Mouse (Mus musculus): Measurements from ENCODE around the gene Lrrc25.

Gene Lrrc25

DNA sequence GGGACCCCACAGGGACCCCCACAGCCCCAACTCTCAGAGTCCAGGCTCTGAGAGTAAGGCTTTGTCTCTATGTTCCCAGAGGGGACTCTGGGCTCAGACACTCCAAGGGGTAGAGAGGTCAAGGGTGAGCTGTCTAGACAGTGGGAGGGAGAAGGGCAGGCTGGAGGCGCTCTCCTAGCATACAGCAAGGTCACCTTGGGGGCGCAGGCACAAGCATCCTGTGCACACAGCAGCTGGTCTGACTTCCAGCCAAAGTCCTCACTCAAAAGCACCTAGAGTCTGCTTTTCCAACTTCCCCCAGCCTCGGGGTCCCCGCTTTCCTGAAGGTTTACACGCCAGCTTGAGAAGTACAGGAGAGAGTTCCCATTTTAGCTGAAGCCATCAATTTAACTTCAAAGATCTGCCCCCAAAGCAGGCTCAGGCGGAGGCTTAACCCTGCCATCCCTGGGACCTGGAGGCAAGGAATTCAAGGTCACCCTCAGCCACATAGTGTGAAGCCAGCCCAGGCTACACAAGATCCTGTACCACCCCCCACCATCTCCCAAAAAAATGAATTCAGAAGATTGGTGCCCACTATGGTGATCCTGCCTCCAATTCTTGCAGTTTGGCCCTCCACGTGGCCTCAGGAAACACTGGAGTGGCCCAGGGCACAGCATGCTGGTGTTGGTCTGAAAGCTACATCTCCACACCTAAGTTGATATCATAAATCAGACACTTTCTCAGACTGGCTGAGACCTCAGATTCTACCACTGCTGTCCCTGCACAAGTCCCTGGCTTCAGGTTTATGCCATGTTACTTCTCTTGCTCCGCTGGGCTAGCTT lies 31.6 kb downstream of the Lrrc25 start:
- no peak for DNase-seq (ENCODE audit: low read depth, low spot score)

DNA sequence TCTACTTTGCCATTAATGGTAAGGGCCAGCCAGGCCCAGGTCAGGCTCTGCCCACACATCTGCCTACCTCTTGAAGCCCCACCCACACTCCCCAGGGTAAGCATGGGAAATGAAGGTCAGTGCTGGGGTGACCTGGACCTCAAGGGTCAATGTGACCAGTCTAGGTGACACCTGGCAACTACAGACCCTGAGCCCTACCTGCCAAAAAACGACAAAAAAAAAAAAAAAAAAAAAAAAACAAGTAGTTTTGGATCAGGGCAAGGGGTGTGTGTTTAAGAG lies 32.1 kb downstream of the Lrrc25 start:
- no peak for DNase-seq (ENCODE audit: low read depth, low spot score)

DNA sequence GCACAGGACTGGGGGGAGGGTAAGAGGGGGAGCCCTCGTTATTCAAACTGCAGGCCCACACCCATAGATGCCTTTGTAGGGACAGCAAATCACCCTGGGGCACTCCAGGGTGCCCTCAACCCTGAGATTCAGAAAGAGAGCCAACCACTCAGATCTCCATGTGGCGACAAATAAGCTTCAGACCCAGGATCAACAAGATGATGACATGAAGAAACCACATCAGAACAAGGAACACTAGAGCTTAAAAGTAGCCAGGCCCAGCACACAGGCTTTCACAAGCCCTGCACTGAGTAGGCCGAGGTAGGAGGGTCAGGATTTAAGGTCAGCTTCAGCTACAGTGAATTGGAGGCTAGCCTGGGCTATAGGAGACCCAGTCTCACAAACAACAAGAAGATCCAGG lies 33.0 kb downstream of the Lrrc25 start:
- no peak for DNase-seq (ENCODE audit: low read depth, low spot score)

DNA sequence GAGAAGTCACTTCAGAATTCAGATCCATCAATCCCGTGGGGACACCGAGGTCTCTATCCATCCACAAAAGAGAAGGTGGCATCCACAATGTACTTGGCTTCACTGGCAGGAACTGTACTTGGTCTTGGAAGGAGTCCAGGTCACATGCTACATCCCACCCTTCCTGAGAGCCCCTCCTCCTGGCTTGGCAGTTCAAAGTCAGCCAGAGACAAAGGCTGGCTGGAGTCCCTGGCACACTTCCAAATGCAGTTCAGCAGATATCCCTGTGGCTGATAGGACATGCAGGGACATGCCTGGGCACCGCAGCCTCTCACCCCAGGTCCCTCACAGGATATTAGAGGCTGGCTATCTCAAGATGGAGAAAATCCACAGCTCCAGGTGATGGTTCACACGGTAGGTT lies 33.4 kb downstream of the Lrrc25 start:
- DNase-seq (ENCODE audit: low read depth, low spot score), result no peak

DNA sequence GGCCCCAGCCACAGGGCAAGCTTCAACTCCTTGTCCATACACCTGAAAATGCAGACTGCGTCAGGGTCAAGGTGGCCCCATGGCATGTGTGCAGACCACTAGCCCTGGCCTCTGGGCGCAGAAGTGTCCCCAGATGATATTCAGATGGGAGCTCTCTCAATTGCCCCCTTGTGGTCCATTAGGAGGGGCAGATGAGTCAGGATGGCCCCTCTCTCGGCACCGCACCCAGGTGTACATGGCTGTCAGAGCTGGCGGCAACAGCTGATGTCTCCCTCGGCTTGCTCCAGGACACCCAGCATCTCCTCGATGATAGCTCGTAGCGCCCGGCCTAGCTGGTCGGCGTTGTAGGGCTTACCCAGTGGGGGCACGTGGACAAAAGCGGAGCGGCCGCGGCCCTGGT lies 34.4 kb downstream of the Lrrc25 start:
- DNase-seq (ENCODE audit: low read depth, low spot score), result no peak

DNA sequence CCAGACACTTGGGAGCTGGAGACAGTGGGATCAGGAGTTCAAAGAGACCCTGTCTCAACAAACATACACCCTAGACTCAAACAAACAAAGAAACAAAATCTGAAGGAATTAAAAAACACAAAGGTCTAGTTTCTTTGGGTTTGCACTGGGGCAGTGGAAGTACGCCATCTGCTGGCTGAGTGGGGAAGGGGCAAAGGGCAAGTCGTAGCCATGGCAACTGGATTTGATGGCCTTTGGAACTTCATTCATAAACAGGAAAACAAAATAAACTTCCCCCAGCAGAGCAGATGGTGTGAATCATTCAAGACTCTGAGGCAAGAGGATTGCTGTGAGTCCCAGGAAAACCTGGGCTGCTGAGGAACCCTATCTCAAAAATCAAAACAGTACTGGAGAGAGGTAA lies 37.3 kb downstream of the Lrrc25 start:
- DNase-seq (ENCODE audit: low read depth, low spot score), result no peak

DNA sequence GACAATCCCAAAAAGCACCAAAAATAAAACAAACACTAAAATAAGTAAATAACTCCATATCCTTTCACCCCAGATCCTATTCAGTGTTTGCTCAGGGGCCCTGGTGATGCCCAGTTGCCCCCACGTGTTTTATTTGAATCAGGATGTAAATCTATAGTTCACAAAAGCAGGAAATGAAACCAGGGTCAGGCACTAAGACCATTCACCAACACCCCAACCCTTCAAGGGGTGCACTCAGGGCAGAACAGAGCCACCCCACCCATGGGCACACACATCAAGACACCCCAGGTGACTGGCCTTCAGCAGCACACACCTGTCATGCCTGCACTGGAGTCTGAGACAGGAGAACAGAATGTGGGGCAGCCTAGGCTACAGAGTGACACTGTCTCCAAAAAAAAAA lies 38.2 kb downstream of the Lrrc25 start:
- DNase-seq (ENCODE audit: low read depth, low spot score), result no peak

DNA sequence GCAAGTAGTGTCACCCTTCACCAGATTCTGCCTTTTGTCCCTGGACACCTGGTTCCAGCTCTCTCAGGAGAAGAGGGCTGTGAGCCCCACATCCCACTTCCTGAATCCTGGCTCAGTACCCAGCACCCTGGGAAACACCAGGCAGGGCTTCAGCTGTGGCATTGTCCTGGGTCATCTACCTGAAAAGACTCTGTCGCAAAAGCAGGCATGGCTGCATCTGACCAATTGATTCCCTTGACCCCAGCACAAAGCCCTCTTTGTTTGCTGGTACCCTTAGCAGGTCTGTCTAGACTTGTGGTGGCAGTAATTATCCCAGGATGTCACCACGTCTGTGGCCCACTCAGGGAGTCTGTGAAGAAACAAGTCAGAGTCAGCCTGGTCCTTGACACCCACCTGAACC lies 39.5 kb downstream of the Lrrc25 start:
- DNase-seq (ENCODE audit: low read depth, low spot score), result no peak

DNA sequence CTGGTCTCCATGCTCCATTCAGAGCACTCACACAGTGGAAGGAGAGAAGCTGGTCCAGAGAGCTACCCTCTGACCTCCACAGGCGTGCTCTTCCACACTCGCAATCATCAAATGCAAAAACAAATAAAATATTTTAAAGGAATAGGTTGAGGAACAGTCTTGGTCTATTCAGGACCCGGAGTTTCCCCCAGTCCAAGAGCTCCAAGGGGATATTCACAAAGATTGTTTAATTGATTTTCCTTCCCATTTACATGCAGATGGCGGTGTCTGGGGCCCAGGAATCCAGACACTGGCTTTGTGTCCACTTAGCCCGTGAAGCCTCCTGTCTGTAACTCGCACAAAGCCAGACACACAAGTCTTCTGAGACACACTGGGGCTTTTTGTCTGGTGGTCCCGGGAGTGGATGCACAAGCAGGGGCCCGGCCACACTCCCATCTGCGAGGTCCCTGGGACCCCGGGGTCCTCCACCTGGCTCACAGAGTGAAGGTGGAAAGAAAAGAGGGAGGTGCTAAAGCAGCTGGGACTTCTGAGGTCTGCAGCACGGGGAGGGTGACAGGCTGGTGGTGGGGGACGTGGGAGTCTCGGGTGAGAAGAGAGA lies 40.3 kb downstream of the Lrrc25 start:
- DNase-seq (ENCODE audit: low read depth, low spot score), result no peak

DNA sequence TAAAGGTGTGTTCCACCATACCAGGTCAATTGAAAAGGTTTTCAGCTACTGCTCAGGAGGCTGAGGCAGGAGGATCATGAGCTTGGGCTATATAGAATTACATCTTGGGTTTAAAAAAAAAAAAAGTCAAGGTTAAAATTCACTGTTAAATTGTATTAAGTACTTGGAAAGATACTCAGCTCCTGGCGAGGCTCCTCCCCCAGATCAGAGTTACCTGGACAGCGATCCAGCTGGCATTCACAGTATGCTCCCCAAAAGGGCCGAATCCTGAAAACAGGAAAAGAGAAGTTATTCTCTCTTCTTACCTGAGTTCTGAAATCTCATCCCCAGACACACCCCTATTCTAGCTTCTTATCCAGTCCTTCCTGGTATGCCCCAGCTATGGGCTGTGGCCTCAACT lies 41.3 kb downstream of the Lrrc25 start:
- no peak for DNase-seq (ENCODE audit: low read depth, low spot score)

DNA sequence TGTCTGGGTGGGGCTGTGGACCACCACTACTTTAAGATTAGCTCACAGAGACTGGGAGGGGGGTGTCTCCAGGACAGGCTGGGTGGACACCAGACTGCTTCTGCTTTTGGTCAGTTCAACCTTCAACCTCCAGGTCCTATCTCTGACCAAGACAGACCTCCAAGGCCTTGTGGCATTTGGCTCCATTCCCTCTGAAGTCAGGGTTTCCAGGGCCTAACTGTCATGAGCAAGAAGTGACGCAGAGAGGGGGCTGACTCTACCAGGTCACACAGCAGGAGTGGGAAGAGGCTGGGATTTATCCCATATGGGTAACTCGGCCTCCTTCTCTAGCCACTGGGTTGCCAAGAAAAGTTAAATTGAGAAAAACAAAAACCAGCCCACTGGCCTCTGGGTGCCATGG lies 41.8 kb downstream of the Lrrc25 start:
- DNase-seq (ENCODE audit: low read depth, low spot score), result no peak

DNA sequence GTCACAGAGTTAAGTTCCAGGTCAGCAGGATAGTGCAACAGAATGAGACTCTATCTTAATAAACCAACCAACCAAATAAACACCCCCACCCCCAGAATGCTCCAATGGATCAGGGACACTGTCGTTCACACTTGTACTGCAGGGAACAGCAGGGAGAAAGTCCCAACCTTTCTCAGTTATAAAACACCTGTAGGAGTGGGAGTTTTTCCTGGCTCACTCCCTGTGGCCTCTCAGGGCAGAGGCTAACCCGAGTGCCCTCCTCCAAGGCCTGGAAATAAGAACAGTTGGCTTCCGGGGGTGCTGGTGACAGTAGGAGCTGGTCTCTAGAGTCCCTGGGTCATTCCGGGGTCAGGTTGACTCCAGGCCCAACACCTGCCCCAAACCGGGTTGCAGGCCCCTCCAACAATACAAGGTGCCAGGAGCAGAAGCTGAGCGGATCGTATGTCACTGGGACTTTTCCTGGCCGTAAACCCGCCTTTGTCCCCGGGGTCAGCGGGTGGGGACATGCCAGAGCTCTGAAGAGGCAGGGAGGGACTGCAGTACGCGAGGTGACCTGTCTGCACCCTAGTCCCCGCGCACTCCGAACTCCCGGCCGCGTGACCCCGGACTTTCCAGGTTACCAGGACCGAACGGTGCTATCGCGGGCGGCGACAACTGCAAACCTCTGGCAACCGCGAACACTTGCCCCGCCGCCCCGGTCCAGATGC lies 43.1 kb downstream of the Lrrc25 start:
- no peak for DNase-seq (ENCODE audit: low read depth, low spot score)

DNA sequence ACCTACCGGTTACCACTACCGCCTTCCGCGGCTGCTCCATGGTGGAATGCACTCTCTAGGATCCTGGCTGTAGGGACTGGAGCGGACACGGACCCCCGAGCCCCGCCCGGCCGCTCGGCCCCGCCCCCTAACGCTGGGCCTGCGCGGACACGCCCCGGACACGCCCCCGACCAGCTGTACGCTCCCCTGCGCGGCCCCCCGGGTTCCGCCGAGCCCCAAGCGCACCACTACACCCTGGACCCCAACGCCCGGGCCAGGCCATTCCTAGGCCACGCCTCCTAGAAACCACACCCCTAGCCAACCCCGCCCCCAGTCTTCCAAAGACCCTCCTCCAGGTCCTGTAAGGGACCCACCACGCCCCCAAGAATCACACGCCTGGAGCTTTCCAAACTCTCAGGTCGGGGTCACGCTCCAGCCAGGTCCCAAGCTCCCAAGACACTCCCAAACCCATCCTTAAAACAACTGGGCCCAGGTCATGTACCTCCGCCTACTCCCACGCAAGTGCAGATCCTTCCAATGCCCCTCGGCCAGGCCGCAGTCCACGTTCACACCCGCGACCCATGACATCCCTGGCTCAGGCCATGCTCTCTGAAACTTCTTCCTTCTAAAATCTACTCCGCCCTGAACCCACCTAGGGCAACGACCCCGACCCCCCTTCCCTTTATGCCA lies 43.8 kb downstream of the Lrrc25 start:
- DNase-seq (ENCODE audit: low read depth, low spot score), result peak; percentile 51

DNA sequence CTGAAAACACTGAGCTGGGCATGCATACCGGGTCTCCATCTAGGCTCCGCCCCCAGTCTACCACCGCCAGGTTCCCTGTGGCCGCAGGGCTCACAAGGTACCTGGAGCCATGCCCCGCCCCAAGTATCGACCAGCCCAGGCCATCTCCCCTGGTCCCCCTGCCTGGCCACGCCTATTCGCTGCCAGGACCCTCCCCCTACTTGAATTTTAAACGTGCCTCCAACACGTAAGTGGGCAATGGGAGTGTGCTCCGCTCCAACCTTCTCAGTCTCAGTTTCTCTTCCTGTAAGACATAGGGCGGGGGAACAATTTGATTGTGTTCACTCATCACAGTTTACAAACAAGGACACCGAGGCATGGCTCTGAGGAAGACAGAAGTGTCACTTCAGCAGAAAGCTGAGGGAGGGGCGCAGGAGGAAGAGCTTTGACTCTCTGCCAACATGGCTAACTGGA lies 44.3 kb downstream of the Lrrc25 start, which contains the start of gene Pgpep1:
TSS of gene Pgpep1 (minus strand) at position 116 of the 453 bp plus-strand sequence.
- no peak for DNase-seq (ENCODE audit: low read depth, low spot score)

DNA sequence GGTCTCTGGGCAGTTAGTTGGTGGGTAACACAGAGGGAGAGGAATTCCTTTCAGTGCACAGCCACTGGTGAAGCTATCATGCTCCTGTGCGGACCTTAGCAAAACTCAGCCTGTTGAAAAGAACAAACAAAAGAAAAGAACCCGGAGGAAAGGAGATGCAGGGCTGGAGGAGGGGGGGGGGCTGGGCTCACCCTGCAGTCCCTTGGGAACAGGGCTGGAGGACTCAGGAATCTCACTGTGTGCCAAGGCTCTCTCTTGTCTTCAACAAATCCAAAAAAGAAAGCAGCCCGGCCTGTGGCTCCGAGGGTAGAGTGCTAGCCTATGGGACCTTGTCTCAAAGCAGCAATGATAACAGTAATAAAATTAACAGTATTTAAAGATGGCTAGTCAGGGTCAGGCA lies 47.7 kb downstream of the Lrrc25 start:
- DNase-seq (ENCODE audit: low read depth, low spot score), result no peak

DNA sequence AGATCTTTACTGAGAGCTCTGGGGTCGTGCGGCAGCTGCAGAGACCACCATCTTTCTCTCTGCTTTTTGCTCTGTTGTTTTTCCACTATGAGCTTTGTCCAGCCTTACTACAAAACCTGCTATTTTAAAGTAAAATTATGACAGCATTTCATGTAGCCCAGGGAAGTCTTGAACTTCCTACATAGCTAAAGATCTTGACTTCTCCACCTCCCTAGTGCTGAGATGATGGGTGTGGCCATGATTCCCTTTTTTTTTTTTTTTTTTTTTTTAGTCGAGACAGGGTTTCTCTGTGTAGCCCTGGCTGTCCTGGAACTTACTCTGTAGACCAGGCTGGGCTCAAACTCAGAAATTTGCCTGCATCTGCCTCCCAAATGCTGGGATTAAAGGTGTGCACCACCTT lies 48.7 kb downstream of the Lrrc25 start:
- DNase-seq (ENCODE audit: low read depth, low spot score), result no peak

DNA sequence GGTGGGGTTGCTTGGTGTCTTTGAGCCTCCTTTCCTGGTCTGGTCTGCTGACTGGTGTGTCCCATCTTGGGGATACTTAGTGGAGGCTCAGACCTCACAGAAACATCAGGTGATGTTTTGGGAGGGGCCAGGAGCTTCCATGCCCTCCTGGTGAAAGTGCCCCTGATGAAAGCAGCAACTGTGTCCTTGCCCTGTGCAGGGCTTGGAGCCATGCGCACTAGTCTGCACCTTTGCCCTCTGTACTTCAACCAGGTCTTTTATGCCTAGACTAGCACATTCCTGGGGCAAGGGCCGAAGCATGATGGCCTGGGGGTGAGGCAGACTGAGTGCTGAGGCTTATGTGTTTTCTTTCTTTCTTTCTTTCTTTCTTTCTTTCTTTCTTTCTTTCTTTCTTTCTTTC lies 49.6 kb downstream of the Lrrc25 start:
- DNase-seq (ENCODE audit: low read depth, low spot score), result no peak

DNA sequence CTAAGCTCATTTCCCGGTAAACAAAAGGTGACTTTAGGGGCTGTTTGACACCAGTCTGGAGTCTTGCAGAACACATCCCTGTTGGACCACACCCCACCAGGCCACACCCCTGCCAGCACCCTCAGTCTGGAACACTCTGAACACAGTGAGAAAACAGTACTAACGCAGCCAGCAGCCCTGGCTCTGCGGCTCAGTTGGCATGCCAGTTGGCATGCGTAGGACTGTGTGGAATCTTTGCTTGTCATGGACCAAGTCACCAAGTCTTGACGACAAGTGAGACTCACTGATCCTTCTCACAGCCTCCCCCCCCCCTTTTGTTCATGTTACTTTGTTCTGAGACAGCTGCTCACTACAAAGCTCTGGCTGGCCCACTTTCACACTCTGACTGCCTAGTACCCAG lies 51.1 kb downstream of the Lrrc25 start:
- DNase-seq (ENCODE audit: low read depth, low spot score), result no peak
